Mouse (Mus musculus) lung, postnatal 14 days (tissue): ENCODE measurements around the gene Myocos.

ENCODE experiments used
- DNase-seq: peaks from one replicate; pipeline ENCODE4 v3.0.0; 2021

Gene Myocos

DNA sequence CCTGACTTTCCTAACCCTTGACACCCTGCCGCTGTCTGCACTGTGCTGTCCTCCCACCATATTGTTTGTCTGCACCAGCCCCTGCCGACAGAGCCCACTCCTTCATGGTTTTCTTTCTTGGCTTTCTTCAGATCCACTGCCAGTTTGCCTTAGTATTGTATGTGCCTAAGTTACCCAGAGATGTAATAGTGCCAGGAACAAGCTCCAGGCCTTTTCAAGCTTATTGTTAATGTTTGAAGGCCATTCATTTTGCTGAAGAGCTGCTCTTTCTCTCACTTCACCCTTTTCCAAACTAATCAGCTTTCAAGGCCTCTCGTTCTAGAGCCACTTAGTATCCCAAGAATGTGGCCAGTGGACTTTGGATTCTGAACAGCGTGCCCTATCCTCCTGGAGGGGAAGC is 46.8 kb downstream of the Myocos start:
- DNase-seq = no peak

GRCm38 (mm10) chr1:162609633-162610250 is 48.3 kb downstream of the Myocos start:
- no peak for DNase-seq

DNA sequence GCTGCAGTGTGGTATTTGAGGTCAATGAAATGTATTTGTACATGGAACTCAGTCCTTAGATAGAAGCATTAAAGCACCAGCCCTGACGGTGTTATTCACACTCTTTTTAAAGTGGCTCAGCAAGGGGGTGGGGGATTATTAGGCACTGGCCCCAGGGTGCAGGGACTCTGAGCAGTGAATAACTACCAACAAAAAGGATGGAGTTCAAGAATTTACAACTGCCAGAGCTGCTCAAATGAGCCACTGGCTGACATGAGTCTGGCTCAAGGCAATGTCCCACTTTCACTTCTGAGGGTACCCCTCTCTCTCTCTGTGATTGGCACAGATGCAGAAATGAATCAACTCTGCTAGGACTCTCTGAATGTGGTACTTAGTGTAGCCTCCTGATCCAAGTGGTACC is 49.9 kb downstream of the Myocos start:
- DNase-seq = no peak

- DNase-seq = no peak
Observed at GRCm38 (mm10) chr1:162601288-162601687, 56.7 kb downstream of the Myocos start.

- DNase-seq = peak; percentile 9
Observed at GRCm38 (mm10) chr1:162599617-162600016, 58.4 kb downstream of the Myocos start.

DNA sequence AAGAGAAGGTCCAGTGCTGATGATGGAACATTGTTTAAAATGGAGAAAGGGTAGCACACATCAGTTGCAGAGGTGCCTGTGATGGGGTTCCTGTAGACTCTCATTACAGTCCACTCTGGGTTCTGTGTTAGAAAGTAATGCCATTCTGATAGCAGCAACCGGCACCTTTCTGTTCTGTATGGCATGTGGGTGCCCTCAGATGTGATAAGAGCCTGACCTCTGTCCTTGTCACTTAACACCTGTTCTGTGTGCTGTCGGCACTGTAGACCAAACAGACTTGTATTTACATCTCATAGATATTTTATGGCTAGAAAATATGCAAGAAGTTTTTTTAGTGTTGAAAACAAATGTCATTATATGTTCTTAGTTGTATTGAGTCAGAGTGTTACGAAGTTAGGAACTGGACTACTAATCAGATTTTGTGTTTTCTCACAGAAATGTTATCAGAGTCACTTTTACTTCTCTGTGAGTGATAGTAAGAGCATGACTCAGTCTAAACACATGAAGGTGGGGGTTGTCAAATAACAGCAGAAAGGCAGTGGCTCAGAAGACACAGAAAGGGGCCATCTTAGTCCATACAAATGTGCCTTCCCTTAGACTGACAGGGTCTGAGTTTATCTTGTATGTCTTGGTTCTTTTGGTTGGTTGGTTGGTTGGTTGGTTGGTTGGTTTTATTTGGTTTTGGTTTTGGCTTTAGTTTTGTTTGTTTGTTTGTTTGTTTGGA is 60.5 kb downstream of the Myocos start:
- no peak for DNase-seq
